Mouse (Mus musculus) intestine, embryonic 15.5 days (tissue): ENCODE data around the gene Hcrt. TPM values are rescaled to one million over a fixed set of nuclear protein-coding genes. Genes with fewer than 3 reads are reported as not detected.
"Not testable (repeated sequence)": the region's sequence is repeated elsewhere in the genome, so short reads cannot be mapped to it uniquely, and the experiment has no call there.

Experiments used
- ATAC-seq: fragments of 200-750 bp; cut with Nextera tagmentation; 2 replicates; pipeline ENCODE4 v1.8.0; 2017; ENCODE audit warnings: moderate TSS enrichment, moderate library complexity
- H3K27ac ChIP-seq: fragments of 300-500 bp; sonication (generic); 2 replicates; pipeline ENCODE4 v1.5.1; 2015; ENCODE audit warnings: mild to moderate bottlenecking, inconsistent platforms
- H3K27me3 ChIP-seq: fragments of 300-500 bp; sonication (generic); replicated peaks from 2 replicates; pipeline ENCODE4 v1.6.1; 2015; ENCODE audit warnings: inconsistent platforms
- H3K36me3 ChIP-seq: fragments of 300-500 bp; sonication (generic); 2 replicates; pipeline ENCODE4 v1.6.1; 2015; ENCODE audit warnings: inconsistent platforms
- H3K4me1 ChIP-seq: fragments of 300-500 bp; sonication (generic); replicated peaks from 2 replicates; pipeline ENCODE4 v1.6.1; 2015; ENCODE audit warnings: inconsistent platforms
- H3K4me2 ChIP-seq: fragments of 300-500 bp; sonication (generic); replicated peaks from 2 replicates; pipeline ENCODE4 v1.6.1; 2015; ENCODE audit warnings: mild to moderate bottlenecking, inconsistent platforms
- H3K4me3 ChIP-seq: fragments of 300-500 bp; sonication (generic); replicated peaks from 2 replicates; pipeline ENCODE4 v1.5.1; 2015; ENCODE audit warnings: inconsistent platforms
- H3K9ac ChIP-seq: fragments of 300-500 bp; sonication (generic); 2 replicates; pipeline ENCODE4 v1.6.1; 2015; ENCODE audit warnings: inconsistent platforms
- H3K9me3 ChIP-seq: fragments of 300-500 bp; sonication (generic); 2 replicates; pipeline ENCODE4 v1.6.1; 2016; ENCODE audit warnings: inconsistent platforms
- WGBS: fragments of 180-500 bp; shearing (Covaris S2); methylation state at CpG from one replicate; pipeline ENCODE4 v1.1.7; 2015; 5-methylcytosine and 5-hydroxymethylcytosine counted together
- polyA plus RNA-seq: library from polyadenylated mRNA; unstranded; fragments of >200 nt; fragmentation: Nextera tagmentation; extraction: Ambion mirVana; gene quantifications from 2 replicates; pipeline ENCODE4 v1.2.1, GENCODE M21; 2015

The Hcrt gene
- polyA plus RNA-seq: not detected in 2 replicates

DNA sequence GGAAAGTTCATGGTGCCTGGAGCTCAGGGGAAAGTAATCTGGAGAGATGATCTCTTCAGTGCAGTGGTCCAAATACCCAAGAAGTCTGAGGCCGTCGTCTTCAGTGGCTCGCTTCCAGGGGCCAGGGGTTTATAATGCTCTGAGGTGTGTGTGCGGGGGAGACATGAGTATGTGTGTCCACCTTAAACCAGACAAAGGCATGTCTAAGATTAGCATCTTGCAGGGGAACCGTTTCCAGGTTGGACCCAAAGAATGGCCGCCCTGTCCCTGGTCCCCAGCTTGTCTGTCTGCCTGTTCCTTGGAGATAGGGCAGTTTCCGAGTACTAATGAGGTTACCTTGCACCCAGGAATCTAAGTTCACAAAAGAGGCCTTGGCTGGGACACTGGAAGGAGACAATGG, at the start of gene Hcrt:
TSS of gene Hcrt (minus strand) at position 101 of the 400 bp plus-strand sequence.
- WGBS: 83% methylated on average over 7 of the region's 7 CpGs
- no peaks in the 10 kb centered on the region for H3K9me3 ChIP-seq
- H3K27ac ChIP-seq: no peak within 1 kb of the TSS
- peak within 1 kb of the TSS; percentile 45 for H3K9ac ChIP-seq
- peaks cover 18% of the 10 kb centered on the region for H3K4me1 ChIP-seq
- peak within 1 kb of the TSS; percentile 82 for H3K4me2 ChIP-seq
- peaks cover 28% of the 10 kb centered on the region for H3K27me3 ChIP-seq
- H3K36me3 ChIP-seq: no peaks in the 10 kb centered on the region
- H3K4me3 ChIP-seq: peak within 1 kb of the TSS; percentile 42
- no peak for ATAC-seq

- Histone ChIP-seq H3K27me3 (no peaks in the 10 kb centered on the region), H3K4me3 (no peak overlapping the region), H3K4me2 (no peak overlapping the region), H3K4me1 (peaks cover 9% of the 10 kb centered on the region; the same call in 1 of the 2 replicates), H3K9me3 (no peaks in the 10 kb centered on the region), H3K36me3 (peaks cover 6% of the 10 kb centered on the region; the same call in 1 of the 2 replicates), H3K9ac (no peak overlapping the region), H3K27ac (no peak overlapping the region)
- ATAC-seq: no peak
- WGBS: 85% methylated on average over 2 of the region's 2 CpGs
These were observed 48.4 kb upstream of the Hcrt start for GRCm38 (mm10) chr11:100811132-100811531.

DNA sequence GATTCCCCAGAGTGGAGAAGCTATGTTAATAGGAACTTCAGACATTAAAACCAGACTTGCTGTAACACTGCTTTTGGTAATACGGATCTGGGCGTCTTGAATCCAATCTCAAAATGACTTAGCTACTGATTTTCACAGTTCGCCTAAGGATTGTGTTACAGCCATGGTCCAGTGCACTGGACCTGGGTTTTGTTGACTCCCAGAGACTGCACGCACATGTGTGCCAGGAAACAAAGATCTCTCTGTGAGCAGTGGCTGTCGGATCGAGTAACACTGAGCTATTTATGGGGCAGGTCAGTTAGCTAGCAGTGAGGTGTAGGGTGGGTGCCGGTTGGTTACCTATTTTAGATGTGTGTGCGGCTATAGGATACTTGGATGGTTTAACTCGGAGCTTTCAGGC, 47.8 kb upstream of the Hcrt start:
- peaks cover 7% of the 10 kb centered on the region; the same call in 1 of the 2 replicates for H3K36me3 ChIP-seq
- H3K27me3 ChIP-seq: no peaks in the 10 kb centered on the region
- 82% methylated on average over 9 of the region's 9 CpGs for WGBS
- H3K4me1 ChIP-seq: peaks cover 5% of the 10 kb centered on the region; the same call in 1 of the 2 replicates
- no peak overlapping the region for H3K27ac ChIP-seq
- H3K4me3 ChIP-seq: no peak overlapping the region
- H3K9me3 ChIP-seq: no peaks in the 10 kb centered on the region
- no peak overlapping the region for H3K4me2 ChIP-seq
- no peak overlapping the region for H3K9ac ChIP-seq
- ATAC-seq: no peak

DNA sequence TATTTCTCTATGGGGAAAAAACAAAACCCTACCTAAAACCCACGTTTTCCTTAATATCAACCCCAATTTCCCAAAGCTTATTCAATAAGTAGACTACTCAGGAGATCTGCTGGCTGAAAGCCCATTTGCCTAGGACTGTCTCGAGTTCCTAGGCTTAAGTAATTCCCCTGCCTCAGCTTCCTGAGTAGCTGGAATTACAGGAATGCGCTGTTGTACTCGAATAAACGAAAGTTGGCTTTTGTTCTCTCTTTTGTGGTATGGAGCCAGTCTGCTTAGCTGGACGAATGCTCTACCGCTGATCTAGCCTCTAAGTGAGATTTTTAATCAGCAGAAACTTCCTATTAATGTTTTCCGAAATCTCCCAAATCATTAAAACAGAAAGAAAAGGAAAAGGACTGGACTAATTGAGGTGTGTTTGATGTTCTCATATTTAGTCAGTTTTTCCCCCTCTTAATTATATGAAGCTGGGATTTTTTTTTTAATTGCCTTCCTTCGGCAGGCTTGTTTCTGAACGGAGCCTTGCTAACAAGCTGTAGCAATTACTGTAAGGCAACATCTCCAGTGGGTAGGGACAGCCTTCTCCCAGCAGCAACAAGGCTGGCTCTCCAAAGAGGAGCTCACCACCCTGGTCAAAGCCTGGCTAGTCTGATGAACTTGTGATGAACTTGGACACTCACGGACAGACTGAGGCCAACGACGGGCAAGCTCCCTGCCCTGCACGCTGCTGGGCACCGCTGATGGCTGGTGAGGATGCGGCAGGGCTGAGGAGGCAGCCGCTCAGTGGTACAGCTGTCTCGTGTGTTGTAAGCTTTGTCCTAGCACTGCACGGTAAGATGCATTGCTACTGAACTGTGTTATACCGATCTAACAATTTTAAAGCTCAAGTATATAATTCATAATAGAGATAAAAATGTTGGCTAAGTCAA, 43.9 kb upstream of the Hcrt start:
- Histone ChIP-seq H3K4me2 (no peak overlapping the region), H3K4me3 (no peak overlapping the region), H3K27me3 (no peaks in the 10 kb centered on the region), H3K27ac (no peak overlapping the region), H3K4me1 (no peaks in the 10 kb centered on the region), H3K9me3 (no peaks in the 10 kb centered on the region), H3K9ac (no peak overlapping the region), H3K36me3 (peaks cover 17% of the 10 kb centered on the region)
- 73% methylated on average over 20 of the region's 20 CpGs for WGBS
- no peak for ATAC-seq

- 70% methylated on average over 7 of the region's 7 CpGs for WGBS
- Histone ChIP-seq H3K4me2 (no peak overlapping the region), H3K4me1 (no peaks in the 10 kb centered on the region)
These were observed 42.8 kb upstream of the Hcrt start for GRCm38 (mm10) chr11:100805535-100805934.

DNA sequence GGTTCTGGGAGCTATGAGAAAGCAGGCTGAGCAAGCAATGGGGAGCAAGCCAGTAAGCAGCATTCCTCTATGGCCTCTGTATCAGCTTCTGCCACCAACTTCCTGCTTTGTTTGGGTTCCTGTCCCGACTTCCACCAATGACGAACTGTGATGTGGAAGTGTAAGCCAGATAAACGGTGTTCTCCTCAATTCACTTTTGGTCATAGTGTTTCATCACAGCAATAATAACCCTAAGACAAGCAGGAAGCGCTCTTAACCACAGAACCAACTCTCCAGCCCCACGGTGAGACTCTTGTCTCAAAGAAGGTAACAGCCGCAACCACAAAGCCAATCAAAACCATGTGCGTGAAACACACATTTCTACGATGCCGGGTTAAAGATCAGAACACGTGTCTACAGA, 41.7 kb upstream of the Hcrt start:
- ATAC-seq: no peak
- no peak overlapping the region for H3K4me2 ChIP-seq
- H3K36me3 ChIP-seq: peaks cover 15% of the 10 kb centered on the region
- no peak overlapping the region for H3K9ac ChIP-seq
- no peak overlapping the region for H3K27ac ChIP-seq
- no peaks in the 10 kb centered on the region for H3K4me1 ChIP-seq
- H3K9me3 ChIP-seq: no peaks in the 10 kb centered on the region
- H3K27me3 ChIP-seq: no peaks in the 10 kb centered on the region
- no peak overlapping the region for H3K4me3 ChIP-seq
- 91% methylated on average over 10 of the region's 10 CpGs for WGBS

More at GRCm38 (mm10) chr11:100805535-100805934, 42.8 kb upstream of the Hcrt start:
- H3K9ac ChIP-seq: no peak overlapping the region
- no peak overlapping the region for H3K4me3 ChIP-seq
- H3K27ac ChIP-seq: no peak overlapping the region
- H3K27me3 ChIP-seq: no peaks in the 10 kb centered on the region
- no peak for ATAC-seq
- H3K9me3 ChIP-seq: no peaks in the 10 kb centered on the region
- H3K36me3 ChIP-seq: peaks cover 15% of the 10 kb centered on the region

DNA sequence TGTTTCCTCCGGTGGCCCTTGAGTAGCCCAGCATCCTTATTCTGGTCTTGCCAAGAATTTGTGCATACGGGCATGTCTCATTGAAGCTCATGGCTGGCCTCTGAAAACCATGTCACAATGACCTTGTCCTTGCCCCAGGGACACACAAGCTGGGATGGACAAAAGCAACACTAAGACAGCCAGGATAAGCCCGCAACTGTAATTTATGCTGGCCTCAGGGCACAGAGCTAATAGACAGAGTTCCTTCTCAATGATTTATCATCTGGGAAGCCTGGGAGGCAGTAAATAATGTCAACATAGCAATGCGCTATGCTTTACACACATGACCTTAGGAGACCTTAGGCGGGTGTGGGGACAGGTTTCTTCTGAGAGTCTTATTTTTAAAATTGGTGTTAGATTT, 36.7 kb upstream of the Hcrt start:
- Histone ChIP-seq H3K27ac (no peak overlapping the region), H3K4me2 (no peak overlapping the region), H3K4me3 (no peak overlapping the region), H3K9ac (no peak overlapping the region), H3K9me3 (no peaks in the 10 kb centered on the region), H3K27me3 (no peaks in the 10 kb centered on the region), H3K36me3 (peaks cover 14% of the 10 kb centered on the region), H3K4me1 (no peaks in the 10 kb centered on the region)
- no peak for ATAC-seq
- WGBS: 66% methylated on average over 5 of the region's 5 CpGs

- Histone ChIP-seq H3K27me3 (no peaks in the 10 kb centered on the region), H3K27ac (no peak overlapping the region), H3K9ac (no peak overlapping the region), H3K4me2 (no peak overlapping the region), H3K36me3 (peaks cover 11% of the 10 kb centered on the region), H3K9me3 (no peaks in the 10 kb centered on the region), H3K4me3 (no peak overlapping the region), H3K4me1 (no peaks in the 10 kb centered on the region)
- WGBS: 72% methylated on average over 8 of the region's 8 CpGs
- ATAC-seq: no peak
These were observed 33.9 kb upstream of the Hcrt start for GRCm38 (mm10) chr11:100796585-100796984.

DNA sequence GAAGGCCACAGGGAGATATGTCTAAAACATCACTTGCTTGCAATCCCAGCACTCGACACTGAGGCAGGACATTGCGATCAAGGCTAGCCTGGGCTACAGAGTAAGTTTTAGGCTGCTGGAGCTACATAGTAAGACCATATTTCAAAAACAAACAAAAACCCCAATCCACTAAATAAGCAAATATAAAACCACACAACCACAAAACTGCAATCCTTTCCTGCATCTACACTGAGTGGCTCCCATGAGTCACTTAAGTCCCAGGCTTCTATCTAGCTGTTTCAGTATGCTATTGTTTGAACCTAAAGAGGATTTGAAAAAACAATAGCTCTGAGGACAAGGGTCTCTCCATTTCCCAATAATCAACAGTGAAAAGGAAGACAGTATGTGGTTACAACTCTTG, 32.7 kb upstream of the Hcrt start:
- WGBS: 97% methylated on average over 2 of the region's 2 CpGs
- Histone ChIP-seq H3K4me3 (no peak overlapping the region), H3K36me3 (peaks cover 9% of the 10 kb centered on the region; the same call in 1 of the 2 replicates), H3K4me1 (no peaks in the 10 kb centered on the region), H3K9ac (no peak overlapping the region), H3K27me3 (no peaks in the 10 kb centered on the region), H3K4me2 (no peak overlapping the region), H3K9me3 (no peaks in the 10 kb centered on the region), H3K27ac (no peak overlapping the region)
- no peak for ATAC-seq

GRCm38 (mm10) chr11:100791457-100792049, 28.8 kb upstream of the Hcrt start:
- Histone ChIP-seq H3K4me2 (no peak overlapping the region), H3K9me3 (no peaks in the 10 kb centered on the region), H3K27me3 (no peaks in the 10 kb centered on the region), H3K4me1 (no peaks in the 10 kb centered on the region), H3K4me3 (no peak overlapping the region), H3K36me3 (peaks cover 12% of the 10 kb centered on the region; the same call in 1 of the 2 replicates), H3K9ac (no peak overlapping the region), H3K27ac (no peak overlapping the region)
- WGBS: 83% methylated on average over 2 of the region's 2 CpGs
- no peak for ATAC-seq

DNA sequence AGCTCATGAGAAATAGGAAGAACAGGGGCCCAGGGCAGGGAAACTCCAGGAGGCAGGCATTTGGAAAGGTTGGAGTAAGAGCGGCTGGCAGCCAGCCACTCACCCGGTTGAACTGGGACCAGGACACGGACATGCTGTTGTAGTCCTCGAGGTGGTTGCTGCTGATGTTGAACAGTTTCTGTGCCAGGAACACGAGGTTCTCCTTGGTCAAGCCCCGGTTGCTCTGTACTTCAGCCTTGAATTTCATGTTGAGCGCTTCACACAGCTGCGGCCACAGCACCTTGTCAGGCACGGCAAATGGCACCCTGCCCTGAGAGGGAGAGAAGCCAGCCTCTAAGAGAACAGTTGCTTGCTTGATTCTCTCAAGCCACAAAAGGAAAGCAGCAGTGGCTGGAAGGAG, 27.9 kb upstream of the Hcrt start:
- H3K4me3 ChIP-seq, ATAC-seq, H3K27me3 ChIP-seq, H3K9me3 ChIP-seq, H3K4me2 ChIP-seq, H3K4me1 ChIP-seq, H3K27ac ChIP-seq, H3K9ac ChIP-seq: not testable (repeated sequence)
- H3K36me3 ChIP-seq: peaks cover 12% of the 10 kb centered on the region; the same call in 1 of the 2 replicates
- 91% methylated on average over 9 of the region's 9 CpGs for WGBS

- no peak overlapping the region for H3K4me2 ChIP-seq
- ATAC-seq: no peak
- peaks cover 14% of the 10 kb centered on the region; the same call in 1 of the 2 replicates for H3K36me3 ChIP-seq
- no peak overlapping the region for H3K9ac ChIP-seq
- no peaks in the 10 kb centered on the region for H3K27me3 ChIP-seq
- no peaks in the 10 kb centered on the region for H3K9me3 ChIP-seq
- WGBS: 91% methylated on average over 3 of the region's 3 CpGs
- no peaks in the 10 kb centered on the region for H3K4me1 ChIP-seq
- no peak overlapping the region for H3K4me3 ChIP-seq
- H3K27ac ChIP-seq: no peak overlapping the region
These were observed 27.0 kb upstream of the Hcrt start for GRCm38 (mm10) chr11:100789702-100790101.
